Mouse (Mus musculus): ENCODE measurements at regions not wholly inside any gene's neighbourhood (a gene's known extent, or its start where the extent isn't known, plus 50 kb on each side); places are given as distances from the start of the nearest gene placed in this dataset.

DNA sequence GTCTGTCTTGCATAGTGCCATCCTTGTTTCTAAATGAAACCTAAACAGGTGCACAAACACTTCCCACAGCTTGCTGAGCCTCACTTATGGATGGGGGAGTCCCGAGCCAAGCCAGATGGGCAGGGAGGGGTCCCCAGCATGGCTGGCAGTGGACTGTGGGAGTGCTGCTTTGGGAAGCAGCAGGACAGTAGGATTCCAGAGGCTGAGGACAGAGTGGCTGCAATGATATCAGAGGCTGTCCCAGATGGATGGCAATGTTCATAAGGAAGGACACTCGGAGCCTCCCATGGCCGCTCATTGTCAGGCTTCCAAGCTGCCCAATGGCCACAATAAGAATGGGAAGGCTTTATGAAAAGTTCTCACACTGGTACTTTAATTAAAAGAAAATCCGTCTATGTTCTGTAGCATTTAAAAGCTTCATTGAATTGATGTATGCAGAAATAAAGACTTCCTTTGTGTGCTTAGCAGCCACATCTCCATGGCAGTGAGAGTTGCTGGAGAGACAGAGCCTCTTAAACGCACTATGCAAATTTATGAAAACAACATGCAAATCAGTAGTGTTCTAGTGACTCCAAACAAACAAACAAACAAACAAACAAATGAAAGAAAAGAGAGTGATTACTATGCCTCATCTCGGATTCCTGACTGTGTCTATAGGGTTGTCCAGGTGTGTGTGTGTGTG, 287.2 kb upstream of the Kif2a start:
- Histone ChIP-seq H3K9ac (ENCODE audit: insufficient read depth, low read depth, low read length, poor library complexity, severe bottlenecking) (no peak overlapping the region), H3K9me3 (ENCODE audit: control insufficient read depth, insufficient read depth, low read depth, low read length) (no peaks in the 10 kb centered on the region), H3K27ac (ENCODE audit: insufficient read depth, low read depth, low read length, poor library complexity, severe bottlenecking) (no peak overlapping the region), H3K36me3 (ENCODE audit: control insufficient read depth, insufficient read depth, low read length, poor library complexity, severe bottlenecking) (no peaks in the 10 kb centered on the region), H3K4me3 (ENCODE audit: insufficient read depth in 1 of 2, low read depth in 1 of 2, low read length in 2 of 2, poor library complexity in 1 of 2, severe bottlenecking in 1 of 2) (no peak overlapping the region), H3K4me1 (ENCODE audit: control insufficient read depth in 2 of 2, insufficient read depth in 2 of 2, low read length in 2 of 2, poor library complexity in 1 of 2) (no peaks in the 10 kb centered on the region)
- TF ChIP-seq ZC3H11A (IDR thresholded peaks at IDR 0.05; ENCODE audit: borderline replicate concordance, low read depth, low read length), result no peak
- in situ Hi-C loops (cut with MboI; ENCODE audit: low sequenced_read_pairs in 2 of 2, unreplicated experiment in 2 of 2), result no loop called here
- DNase-seq (ENCODE audit: low read depth, low spot score), result no peak

DNA sequence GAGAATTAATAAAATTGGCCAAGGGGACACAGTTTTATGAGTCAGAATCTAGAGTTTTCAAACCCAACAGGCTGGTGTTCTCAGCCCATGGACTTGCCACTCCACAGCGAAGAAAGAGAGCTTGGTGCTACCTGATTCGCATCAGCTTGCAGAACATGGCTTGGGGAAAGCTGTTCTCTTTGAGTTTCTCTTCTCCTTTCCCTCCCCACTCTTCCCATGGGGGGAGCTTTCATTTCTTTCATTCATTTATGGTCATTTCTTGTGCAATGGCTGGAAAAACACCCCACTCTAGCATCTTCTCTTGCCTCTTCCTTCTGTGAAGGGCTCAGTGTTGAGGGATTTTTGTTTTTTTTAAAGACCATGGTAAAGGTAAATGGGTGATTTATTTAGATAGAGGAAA, 286.5 kb upstream of the Kif2a start:
- in situ Hi-C loops (cut with MboI; ENCODE audit: low sequenced_read_pairs in 2 of 2, unreplicated experiment in 2 of 2), result no loop called here
- no peaks in the 10 kb centered on the region for H3K36me3 ChIP-seq (ENCODE audit: control insufficient read depth, insufficient read depth, low read length, poor library complexity, severe bottlenecking)

DNA sequence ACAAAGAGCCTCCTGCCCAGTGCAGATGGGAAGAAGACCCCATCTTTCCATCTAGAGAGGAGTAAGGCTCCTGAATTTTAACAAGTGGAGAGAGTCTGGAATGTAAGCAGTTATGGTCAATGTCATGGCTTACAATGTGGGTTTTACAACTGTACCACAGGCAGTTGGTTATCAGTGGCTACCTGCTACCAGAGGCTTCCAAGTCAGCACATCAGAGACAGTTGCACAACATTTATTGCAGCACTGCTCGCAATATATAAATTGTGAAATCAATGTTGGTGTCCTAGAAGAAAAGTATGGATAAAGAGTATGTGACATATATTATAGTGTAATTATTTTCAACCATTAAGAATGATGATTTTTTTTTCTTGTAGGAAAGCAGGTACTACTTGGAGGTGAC, 285.0 kb upstream of the Kif2a start:
- Histone ChIP-seq H3K4me1 (ENCODE audit: control insufficient read depth in 2 of 2, insufficient read depth in 2 of 2, low read length in 2 of 2, poor library complexity in 1 of 2) (no peaks in the 10 kb centered on the region), H3K9me3 (ENCODE audit: control insufficient read depth, insufficient read depth, low read depth, low read length) (no peaks in the 10 kb centered on the region), H3K27ac (ENCODE audit: insufficient read depth, low read depth, low read length, poor library complexity, severe bottlenecking) (no peak overlapping the region), H3K4me3 (ENCODE audit: insufficient read depth in 1 of 2, low read depth in 1 of 2, low read length in 2 of 2, poor library complexity in 1 of 2, severe bottlenecking in 1 of 2) (no peak overlapping the region), H3K9ac (ENCODE audit: insufficient read depth, low read depth, low read length, poor library complexity, severe bottlenecking) (no peak overlapping the region), H3K36me3 (ENCODE audit: control insufficient read depth, insufficient read depth, low read length, poor library complexity, severe bottlenecking) (no peaks in the 10 kb centered on the region)
- TF ChIP-seq ZC3H11A (IDR thresholded peaks at IDR 0.05; ENCODE audit: borderline replicate concordance, low read depth, low read length) (no peak), MAFK (IDR thresholded peaks at IDR 0.05; ENCODE audit: insufficient read depth, low read depth, low read length) (no peak), HCFC1 (IDR thresholded peaks at IDR 0.05; ENCODE audit: borderline replicate concordance, insufficient read depth, low read length) (no peak), ZNF384 (IDR thresholded peaks at IDR 0.05; ENCODE audit: low read depth, low read length) (no peak), CHD2 (IDR thresholded peaks at IDR 0.05; ENCODE audit: low read depth, low read length) (no peak)
- DNase-seq (ENCODE audit: low read depth, low spot score), result no peak
- in situ Hi-C loops (cut with MboI; ENCODE audit: low sequenced_read_pairs in 2 of 2, unreplicated experiment in 2 of 2), result no loop called here

More for the DNA sequence above, 286.5 kb upstream of the Kif2a start:
- Histone ChIP-seq H3K9me3 (ENCODE audit: control insufficient read depth, insufficient read depth, low read depth, low read length) (no peaks in the 10 kb centered on the region), H3K27ac (ENCODE audit: insufficient read depth, low read depth, low read length, poor library complexity, severe bottlenecking) (no peak overlapping the region), H3K4me3 (ENCODE audit: insufficient read depth in 1 of 2, low read depth in 1 of 2, low read length in 2 of 2, poor library complexity in 1 of 2, severe bottlenecking in 1 of 2) (no peak overlapping the region), H3K9ac (ENCODE audit: insufficient read depth, low read depth, low read length, poor library complexity, severe bottlenecking) (no peak overlapping the region), H3K4me1 (ENCODE audit: control insufficient read depth in 2 of 2, insufficient read depth in 2 of 2, low read length in 2 of 2, poor library complexity in 1 of 2) (no peaks in the 10 kb centered on the region)
- no peak for TF ChIP-seq CHD2 (IDR thresholded peaks at IDR 0.05; ENCODE audit: low read depth, low read length)
- no peak for TF ChIP-seq ZC3H11A (IDR thresholded peaks at IDR 0.05; ENCODE audit: borderline replicate concordance, low read depth, low read length)
- TF ChIP-seq MAFK (IDR thresholded peaks at IDR 0.05; ENCODE audit: insufficient read depth, low read depth, low read length), result no peak
- no peak for TF ChIP-seq ZNF384 (IDR thresholded peaks at IDR 0.05; ENCODE audit: low read depth, low read length)
- TF ChIP-seq HCFC1 (IDR thresholded peaks at IDR 0.05; ENCODE audit: borderline replicate concordance, insufficient read depth, low read length), result no peak
- no peak for DNase-seq (ENCODE audit: low read depth, low spot score)

DNA sequence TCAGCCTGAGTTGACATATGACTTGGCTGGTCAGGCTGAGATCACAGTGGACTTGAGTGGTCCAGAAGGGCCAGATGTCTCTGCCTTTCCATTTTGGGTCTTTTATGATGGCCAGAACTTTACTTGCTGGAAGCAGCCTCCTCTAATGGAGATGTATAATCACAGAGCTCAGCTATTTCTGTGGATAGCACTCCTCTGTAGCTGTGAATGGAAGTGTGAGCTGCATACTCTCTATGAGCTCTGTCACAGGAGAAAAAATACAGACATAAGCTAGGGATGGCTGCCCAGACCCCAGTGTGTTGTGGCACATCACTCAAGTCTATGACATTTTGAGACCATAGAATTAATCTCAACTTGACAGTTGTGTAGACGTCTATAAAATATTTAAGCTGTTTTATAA, 284.3 kb upstream of the Kif2a start:
- H3K4me1 ChIP-seq (ENCODE audit: control insufficient read depth in 2 of 2, insufficient read depth in 2 of 2, low read length in 2 of 2, poor library complexity in 1 of 2), result no peaks in the 10 kb centered on the region
- TF ChIP-seq ZC3H11A (IDR thresholded peaks at IDR 0.05; ENCODE audit: borderline replicate concordance, low read depth, low read length) (no peak), ZNF384 (IDR thresholded peaks at IDR 0.05; ENCODE audit: low read depth, low read length) (no peak), CHD2 (IDR thresholded peaks at IDR 0.05; ENCODE audit: low read depth, low read length) (no peak), MAFK (IDR thresholded peaks at IDR 0.05; ENCODE audit: insufficient read depth, low read depth, low read length) (no peak), HCFC1 (IDR thresholded peaks at IDR 0.05; ENCODE audit: borderline replicate concordance, insufficient read depth, low read length) (no peak)
- in situ Hi-C loops (cut with MboI; ENCODE audit: low sequenced_read_pairs in 2 of 2, unreplicated experiment in 2 of 2), result no loop called here
- no peaks in the 10 kb centered on the region for H3K9me3 ChIP-seq (ENCODE audit: control insufficient read depth, insufficient read depth, low read depth, low read length)
- no peaks in the 10 kb centered on the region for H3K36me3 ChIP-seq (ENCODE audit: control insufficient read depth, insufficient read depth, low read length, poor library complexity, severe bottlenecking)
- DNase-seq (ENCODE audit: low read depth, low spot score), result no peak
- no peak overlapping the region for H3K27ac ChIP-seq (ENCODE audit: insufficient read depth, low read depth, low read length, poor library complexity, severe bottlenecking)
- no peak overlapping the region for H3K4me3 ChIP-seq (ENCODE audit: insufficient read depth in 1 of 2, low read depth in 1 of 2, low read length in 2 of 2, poor library complexity in 1 of 2, severe bottlenecking in 1 of 2)
- no peak overlapping the region for H3K9ac ChIP-seq (ENCODE audit: insufficient read depth, low read depth, low read length, poor library complexity, severe bottlenecking)

DNA sequence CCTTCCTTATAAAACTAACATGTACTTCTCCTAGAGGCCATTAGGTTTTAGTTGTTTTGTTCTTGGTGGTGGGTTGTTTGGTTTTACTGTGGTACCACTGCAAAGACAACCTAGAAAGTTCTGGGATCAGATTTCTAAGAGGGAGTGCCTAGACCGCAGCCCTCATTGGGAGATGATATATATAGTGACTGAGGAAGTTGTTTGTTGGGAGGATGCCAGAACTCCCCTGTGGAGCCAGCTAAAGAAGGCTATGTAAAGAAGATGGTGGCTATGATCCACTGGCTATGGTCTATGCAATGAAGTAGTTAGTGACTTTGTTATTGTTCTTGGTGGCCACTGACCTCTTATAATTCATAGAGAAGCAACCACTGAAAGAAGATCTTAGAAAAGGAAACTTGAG, 283.8 kb upstream of the Kif2a start:
- no peak overlapping the region for H3K4me3 ChIP-seq (ENCODE audit: insufficient read depth in 1 of 2, low read depth in 1 of 2, low read length in 2 of 2, poor library complexity in 1 of 2, severe bottlenecking in 1 of 2)
- H3K9ac ChIP-seq (ENCODE audit: insufficient read depth, low read depth, low read length, poor library complexity, severe bottlenecking), result no peak overlapping the region
- H3K4me1 ChIP-seq (ENCODE audit: control insufficient read depth in 2 of 2, insufficient read depth in 2 of 2, low read length in 2 of 2, poor library complexity in 1 of 2), result no peaks in the 10 kb centered on the region
- H3K36me3 ChIP-seq (ENCODE audit: control insufficient read depth, insufficient read depth, low read length, poor library complexity, severe bottlenecking), result no peaks in the 10 kb centered on the region
- no peaks in the 10 kb centered on the region for H3K9me3 ChIP-seq (ENCODE audit: control insufficient read depth, insufficient read depth, low read depth, low read length)
- in situ Hi-C loops (cut with MboI; ENCODE audit: low sequenced_read_pairs in 2 of 2, unreplicated experiment in 2 of 2), result no loop called here
- TF ChIP-seq ZNF384 (IDR thresholded peaks at IDR 0.05; ENCODE audit: low read depth, low read length), result no peak
- TF ChIP-seq MAFK (IDR thresholded peaks at IDR 0.05; ENCODE audit: insufficient read depth, low read depth, low read length), result no peak
- no peak for TF ChIP-seq HCFC1 (IDR thresholded peaks at IDR 0.05; ENCODE audit: borderline replicate concordance, insufficient read depth, low read length)
- TF ChIP-seq ZC3H11A (IDR thresholded peaks at IDR 0.05; ENCODE audit: borderline replicate concordance, low read depth, low read length), result no peak
- H3K27ac ChIP-seq (ENCODE audit: insufficient read depth, low read depth, low read length, poor library complexity, severe bottlenecking), result no peak overlapping the region
- DNase-seq (ENCODE audit: low read depth, low spot score), result no peak
